Mouse (Mus musculus): ENCODE data around the gene Smurf1.

DNA sequence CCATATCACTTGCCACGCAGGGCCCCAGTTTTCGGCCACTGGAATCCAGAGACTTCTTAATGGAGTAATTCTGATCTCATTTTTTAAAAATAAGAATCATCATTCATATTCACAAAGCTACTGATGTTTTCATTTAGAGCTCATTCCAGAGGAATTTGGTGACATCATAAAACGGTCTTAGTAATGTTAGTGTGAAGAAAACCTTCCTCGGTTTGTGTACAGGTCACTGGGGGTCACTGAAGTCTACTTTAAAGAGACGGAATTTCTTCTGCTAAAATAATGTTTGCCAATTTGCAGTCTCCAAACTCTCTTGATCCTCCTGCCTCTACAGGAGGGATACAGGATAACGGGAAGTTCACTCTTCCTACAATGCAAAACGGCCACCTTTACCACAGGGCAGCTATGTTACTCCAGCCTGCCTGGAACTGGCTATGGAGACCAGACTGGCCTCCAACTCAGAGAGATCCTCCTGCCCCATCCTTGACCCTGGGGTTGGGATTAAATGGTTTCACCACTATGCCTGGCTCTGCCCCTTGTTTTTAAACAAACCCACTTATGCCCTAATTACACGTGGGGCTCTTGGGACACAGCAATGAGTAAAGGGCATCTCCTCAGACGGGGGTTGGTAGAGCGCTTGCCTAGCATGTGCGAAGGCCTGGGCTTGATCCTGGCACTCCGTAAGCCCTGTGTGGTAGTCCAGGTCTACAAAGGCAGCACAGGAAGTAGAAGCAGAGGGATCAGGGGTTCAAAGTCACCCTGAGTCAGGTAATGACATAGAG, 61.1 kb downstream of the Smurf1 start:
- TF ChIP-seq CTCF (IDR thresholded peaks at IDR 0.05; ENCODE audit: extremely low read depth, insufficient read length, insufficient replicate concordance, low read depth, low read length) (no peak), POLR2A (IDR thresholded peaks at IDR 0.05; ENCODE audit: low read depth, low read length) (no peak)
